Mouse (Mus musculus) hematopoietic stem cell, adult 5-6 weeks (primary cell): ENCODE results near the gene Apol11b. TPM values are rescaled to one million over a fixed set of nuclear protein-coding genes. Genes with fewer than 3 reads are reported as not detected.
"Not testable (repeated sequence)": the region's sequence is repeated elsewhere in the genome, so short reads cannot be mapped to it uniquely, and the experiment has no call there.

Experiments used
- ATAC-seq, 2 experiments: fragments of 125-278 bp in 1 of 2; replicated peaks in 1 of 2; 2 replicates each; pipeline ENCODE4 v1.8.0; 2016 to 2017; ENCODE audit warnings: inconsistent platforms in 2 of 2, mild to moderate bottlenecking in 2 of 2, moderate number of reproducible peaks in 2 of 2, low read depth in 1 of 2, moderate TSS enrichment in 1 of 2; ENCODE audit not compliant: low FRiP score in 2 of 2, poor library complexity in 2 of 2, severe bottlenecking in 2 of 2, insufficient read depth in 1 of 2, low TSS enrichment in 1 of 2
- total RNA-seq: library from RNA; stranded (forward); fragments of 172-1452, 232-1000 nt; gene quantifications from 2 replicates; pipeline ENCODE4 v1.2.3, GENCODE M21; 2017

Gene Apol11b
- 0.65 TPM in 1 of 2 replicates, not detected in the other for total RNA-seq

GRCm38 (mm10) chr15:77643176-77643575 lies at the start of gene Apol11b:
Gene Apol11b, minus strand, starts transcription at chr15:77643286.
- ATAC-seq = not testable (repeated sequence)

GRCm38 (mm10) chr15:77691532-77692311 lies 48.6 kb upstream of the Apol11b start:
- not testable (repeated sequence) for ATAC-seq

GRCm38 (mm10) chr15:77683944-77684343 lies 40.9 kb upstream of the Apol11b start:
- not testable (repeated sequence) for ATAC-seq

GRCm38 (mm10) chr15:77674081-77674480 lies 31.0 kb upstream of the Apol11b start:
- ATAC-seq = not testable (repeated sequence)

- not testable (repeated sequence) for ATAC-seq
Measured at GRCm38 (mm10) chr15:77661841-77662240, 18.8 kb upstream of the Apol11b start.

GRCm38 (mm10) chr15:77659773-77660172 lies 16.7 kb upstream of the Apol11b start:
- not testable (repeated sequence) for ATAC-seq

GRCm38 (mm10) chr15:77651143-77651542 lies 8.1 kb upstream of the Apol11b start:
- ATAC-seq = not testable (repeated sequence)

- ATAC-seq = not testable (repeated sequence)
Measured at GRCm38 (mm10) chr15:77629822-77630221, 13.3 kb downstream of the Apol11b start.

GRCm38 (mm10) chr15:77628647-77629046 lies 14.4 kb downstream of the Apol11b start:
- ATAC-seq = not testable (repeated sequence)

GRCm38 (mm10) chr15:77626471-77626870 lies 16.6 kb downstream of the Apol11b start:
- ATAC-seq = not testable (repeated sequence)

- no peak for ATAC-seq
Measured at GRCm38 (mm10) chr15:77624710-77625109, 18.4 kb downstream of the Apol11b start.

- ATAC-seq = no peak
Measured at GRCm38 (mm10) chr15:77606069-77606468, 37.0 kb downstream of the Apol11b start.

- no peak for ATAC-seq
Measured at GRCm38 (mm10) chr15:77598958-77599357, 44.1 kb downstream of the Apol11b start, which contains the start of gene Gm36245. Gene Gm36245, plus strand, starts transcription at chr15:77599258.

- ATAC-seq = no peak
Measured at GRCm38 (mm10) chr15:77598429-77598828, 44.7 kb downstream of the Apol11b start.

- ATAC-seq = no peak
Measured at GRCm38 (mm10) chr15:77595961-77596360, 47.1 kb downstream of the Apol11b start, which contains the start of gene Apol10b. Gene Apol10b, minus strand, starts transcription at chr15:77596125.

GRCm38 (mm10) chr15:77593557-77593956 lies 49.5 kb downstream of the Apol11b start:
- ATAC-seq = no peak

- ATAC-seq = no peak
Measured at GRCm38 (mm10) chr15:77590881-77591280, 52.2 kb downstream of the Apol11b start.

GRCm38 (mm10) chr15:77588981-77589380 lies 54.1 kb downstream of the Apol11b start:
- no peak for ATAC-seq

GRCm38 (mm10) chr15:77587026-77587425 lies 56.1 kb downstream of the Apol11b start:
- ATAC-seq = no peak
